Mouse (Mus musculus) embryonic facial prominence, embryonic 11.5 days (tissue): ENCODE data around the gene Tmem212. TPM values are rescaled to one million over a fixed set of nuclear protein-coding genes. Genes with fewer than 3 reads are reported as not detected.
"Not testable (repeated sequence)": the region's sequence is repeated elsewhere in the genome, so short reads cannot be mapped to it uniquely, and the experiment has no call there.

Experiments
- ATAC-seq: fragments of 200-750 bp; cut with Nextera tagmentation; replicated peaks from 2 replicates; pipeline ENCODE4 v1.8.0; 2017; ENCODE audit warnings: low read depth; ENCODE audit not compliant: insufficient number of reproducible peaks, low FRiP score, low TSS enrichment
- DNase-seq: peaks from one replicate; pipeline ENCODE4 v3.0.0-alpha.2; 2015; ENCODE audit warnings: low spot score
- H3K27ac ChIP-seq: fragments of 300-500 bp; sonication (generic); replicated peaks from 2 replicates; pipeline ENCODE4 v1.5.1; 2014; ENCODE audit warnings: mild to moderate bottlenecking, low read depth, low read length, control low read depth
- H3K27me3 ChIP-seq: fragments of 300-500 bp; sonication (generic); 2 replicates; pipeline ENCODE4 v1.6.1; 2014; ENCODE audit warnings: mild to moderate bottlenecking, low read length, moderate library complexity, mixed read lengths; ENCODE audit not compliant: control insufficient read depth, insufficient read depth
- H3K36me3 ChIP-seq: fragments of 300-500 bp; sonication (generic); replicated peaks from 2 replicates; pipeline ENCODE4 v1.6.1; 2014; ENCODE audit warnings: low read depth, mild to moderate bottlenecking, low read length, moderate library complexity, mixed read lengths; ENCODE audit not compliant: control insufficient read depth, insufficient read depth
- H3K4me1 ChIP-seq: fragments of 300-500 bp; sonication (generic); 2 replicates; pipeline ENCODE4 v1.6.1; 2014; ENCODE audit warnings: low read length, mixed read lengths; ENCODE audit not compliant: control insufficient read depth, insufficient read depth
- H3K4me2 ChIP-seq: fragments of 300-500 bp; sonication (generic); 2 replicates; pipeline ENCODE4 v1.6.1; 2014; ENCODE audit warnings: low read depth, mild to moderate bottlenecking, control low read depth, low read length, moderate library complexity
- H3K4me3 ChIP-seq: fragments of 300-500 bp; sonication (generic); 2 replicates; pipeline ENCODE4 v1.5.1; 2014; ENCODE audit warnings: low read depth, low read length, control low read depth
- H3K9ac ChIP-seq: fragments of 300-500 bp; sonication (generic); replicated peaks from 2 replicates; pipeline ENCODE4 v1.6.1; 2014; ENCODE audit warnings: mild to moderate bottlenecking, control low read depth, low read length
- H3K9me3 ChIP-seq: fragments of 300-500 bp; sonication (generic); replicated peaks from 2 replicates; pipeline ENCODE4 v1.6.1; 2016; ENCODE audit warnings: mild to moderate bottlenecking, low read length, inconsistent platforms, mixed read lengths; ENCODE audit not compliant: control insufficient read depth
- WGBS: fragments of 180-500 bp; shearing (Covaris S2); extraction: QIAGEN DNeasy Blood & Tissue Kit; methylation state at CpG from one replicate; pipeline ENCODE4 v1.1.7; 2014; 5-methylcytosine and 5-hydroxymethylcytosine counted together
- polyA plus RNA-seq: library from polyadenylated mRNA; unstranded; fragments of >200 nt; fragmentation: Nextera tagmentation; extraction: Ambion mirVana; gene quantifications from 2 replicates; pipeline ENCODE4 v1.2.1, GENCODE M21; 2014

The Tmem212 gene
- polyA plus RNA-seq = not detected in 2 replicates

DNA sequence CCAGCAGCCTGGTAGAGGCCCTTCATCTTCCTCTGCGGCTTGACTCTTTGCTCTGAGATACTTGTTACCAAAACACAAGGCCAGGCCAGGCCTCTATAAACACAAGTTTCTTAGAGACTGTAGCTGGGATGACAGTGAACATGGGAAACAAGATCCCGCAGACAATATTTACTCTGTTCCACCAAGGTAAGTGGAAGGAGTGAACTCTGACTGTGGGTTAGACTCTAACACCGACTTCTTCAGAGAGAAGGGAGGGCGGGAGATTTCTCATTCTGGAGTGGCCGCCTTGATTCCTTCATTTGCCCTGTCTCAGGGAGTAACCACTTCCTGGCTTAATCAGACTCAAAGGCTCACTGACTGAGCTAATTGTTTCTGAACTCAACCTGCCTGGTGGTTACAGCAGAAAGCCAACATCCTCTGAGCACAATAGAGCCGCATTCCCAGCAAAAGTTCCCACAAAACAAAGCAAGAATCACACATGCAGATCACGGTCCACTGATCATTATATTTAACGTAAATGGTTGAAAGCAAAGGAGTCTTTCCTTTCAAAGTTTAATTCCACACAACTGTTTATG lies at the start of gene Tmem212:
Tmem212 (minus strand) TSS at position 51 of the 575 bp plus-strand sequence.
- no peak for ATAC-seq

DNA sequence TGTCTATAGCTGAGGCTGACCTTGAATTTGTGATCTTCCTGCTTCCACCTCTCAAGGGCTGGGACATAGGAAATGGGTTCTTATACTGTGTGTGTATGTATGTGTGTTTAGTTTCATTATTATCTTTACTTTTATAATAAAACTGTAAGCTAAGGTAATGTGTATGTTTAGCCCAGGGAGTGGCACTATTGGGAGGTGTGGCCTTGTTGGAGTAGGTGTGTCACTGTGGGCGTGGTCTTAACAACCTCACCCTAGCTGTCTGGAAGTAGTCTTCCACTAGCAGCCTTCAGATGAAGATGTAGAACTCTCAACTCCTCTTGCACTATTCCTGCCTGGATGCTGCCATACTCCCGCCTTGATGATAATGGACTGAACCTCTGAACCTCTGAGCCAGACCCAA lies 49.2 kb upstream of the Tmem212 start:
- H3K27me3 ChIP-seq, H3K4me2 ChIP-seq, DNase-seq, H3K36me3 ChIP-seq, H3K9ac ChIP-seq, ATAC-seq, H3K4me3 ChIP-seq, H3K9me3 ChIP-seq, H3K27ac ChIP-seq, H3K4me1 ChIP-seq: not testable (repeated sequence)
- WGBS = 87% methylated on average over 2 of the region's 2 CpGs

More for the DNA sequence above, at the start of gene Tmem212:
- Histone ChIP-seq H3K27ac (no peak within 1 kb of the TSS), H3K9ac (no peak within 1 kb of the TSS), H3K4me2 (no peak within 1 kb of the TSS), H3K36me3 (no peaks in the 10 kb centered on the region), H3K9me3 (no peaks in the 10 kb centered on the region), H3K4me1 (no peaks in the 10 kb centered on the region), H3K27me3 (no peaks in the 10 kb centered on the region), H3K4me3 (no peak within 1 kb of the TSS)
- peak; percentile 13 for DNase-seq
- 57% methylated on average over 8 of the region's 8 CpGs for WGBS

DNA sequence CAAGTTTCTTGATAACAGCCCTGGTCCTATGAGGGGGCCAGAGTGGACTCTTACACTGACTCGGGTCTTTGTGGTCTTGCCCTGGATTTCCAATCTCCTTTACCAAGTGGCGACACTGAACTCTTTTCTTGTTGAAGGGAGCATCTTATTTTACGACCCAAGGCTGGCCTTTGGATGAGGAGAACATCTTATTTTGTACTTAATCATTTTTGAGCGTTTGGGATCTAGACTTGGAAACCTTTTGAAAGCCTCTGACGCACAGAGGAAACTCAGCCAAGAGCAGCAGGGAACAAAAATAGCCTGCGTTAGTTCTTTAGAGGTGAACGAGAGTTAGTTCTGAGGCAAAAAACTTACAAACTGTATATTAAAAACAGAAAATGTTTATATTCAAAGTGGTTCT lies 46.8 kb upstream of the Tmem212 start:
- Histone ChIP-seq H3K27me3 (no peaks in the 10 kb centered on the region), H3K4me3 (no peak overlapping the region), H3K4me1 (no peaks in the 10 kb centered on the region), H3K27ac (no peak overlapping the region), H3K9ac (no peak overlapping the region), H3K4me2 (no peak overlapping the region), H3K9me3 (no peaks in the 10 kb centered on the region), H3K36me3 (no peaks in the 10 kb centered on the region)
- DNase-seq (no peak), ATAC-seq (no peak)
- 89% methylated on average over 7 of the region's 7 CpGs for WGBS

DNA sequence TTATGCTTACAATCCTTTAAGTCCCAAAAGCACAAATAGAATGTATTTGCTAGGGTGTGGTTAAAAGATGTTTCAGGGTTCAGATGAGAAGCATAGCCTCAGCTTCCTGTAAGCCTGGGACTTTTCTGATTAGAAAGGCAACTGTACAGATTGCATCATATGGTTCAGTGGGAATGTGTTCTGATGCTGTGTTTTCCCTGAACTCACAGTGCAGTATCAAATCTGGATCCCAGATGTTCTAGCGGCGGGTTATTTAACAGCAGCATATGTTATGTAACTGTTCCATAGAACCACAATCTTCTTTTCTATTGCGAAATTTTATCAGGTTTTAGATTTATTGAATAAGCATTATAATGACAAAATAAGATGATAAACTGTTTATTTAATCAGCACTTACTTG lies 45.5 kb upstream of the Tmem212 start:
- H3K9ac ChIP-seq = no peak overlapping the region
- peak; percentile 40 for DNase-seq
- no peaks in the 10 kb centered on the region for H3K9me3 ChIP-seq
- H3K27ac ChIP-seq = no peak overlapping the region
- H3K27me3 ChIP-seq = no peaks in the 10 kb centered on the region
- no peaks in the 10 kb centered on the region for H3K4me1 ChIP-seq
- H3K4me2 ChIP-seq = no peak overlapping the region
- ATAC-seq = no peak
- no peak overlapping the region for H3K4me3 ChIP-seq
- H3K36me3 ChIP-seq = no peaks in the 10 kb centered on the region
- WGBS = 69% methylated on average over 3 of the region's 3 CpGs

DNA sequence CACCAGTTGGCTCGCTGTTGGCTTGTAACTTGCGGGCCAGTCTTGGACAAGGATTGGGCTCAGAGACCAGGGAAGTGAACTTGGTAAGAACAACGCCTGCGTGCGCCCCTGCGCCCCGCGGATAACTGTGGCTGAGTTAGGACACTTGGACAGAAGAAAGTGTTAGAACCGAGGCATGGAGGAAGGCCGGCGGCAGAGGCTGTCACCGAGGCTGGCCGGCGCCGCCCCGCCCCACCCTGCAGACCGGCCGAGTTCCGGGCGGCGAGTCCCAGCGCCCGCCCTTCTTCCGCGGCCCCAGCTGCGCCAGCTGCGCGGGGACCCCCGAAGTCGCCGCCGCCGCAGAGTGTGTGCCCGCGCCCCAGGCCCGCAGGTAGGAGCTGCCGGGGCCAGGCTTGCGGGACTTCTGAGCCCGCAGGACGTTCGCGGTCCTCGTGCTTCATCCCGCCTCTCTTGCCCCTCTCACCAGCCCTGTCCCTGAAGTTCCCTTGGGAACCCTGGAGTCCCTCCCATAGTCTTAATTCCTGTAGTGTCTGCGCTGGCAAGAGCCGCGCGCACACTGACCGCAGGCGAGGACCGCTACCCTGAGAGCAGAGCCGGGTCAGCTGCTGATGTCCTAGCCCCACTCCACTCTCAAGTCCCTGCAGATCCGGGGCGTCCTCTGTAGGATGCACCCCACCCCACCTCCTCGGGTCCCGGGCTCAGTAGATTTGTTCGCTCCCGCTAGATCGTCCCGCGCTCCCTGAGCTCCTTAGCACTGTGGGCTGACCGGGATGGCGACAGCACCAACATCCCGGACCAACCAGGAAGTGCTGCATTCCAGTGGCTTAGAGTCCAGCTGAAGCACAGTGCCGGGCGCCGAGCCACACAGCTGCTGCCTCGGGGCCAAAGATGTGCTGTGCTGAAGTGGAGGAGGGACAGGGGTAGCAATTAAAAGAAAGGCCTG lies 42.5 kb upstream of the Tmem212 start, which contains the start of gene Pld1:
Pld1 (plus strand) TSS at position 315 of the 943 bp plus-strand sequence.
- H3K4me2 ChIP-seq = peak within 1 kb of the TSS; percentile 98
- H3K9me3 ChIP-seq = no peaks in the 10 kb centered on the region
- no peaks in the 10 kb centered on the region for H3K4me1 ChIP-seq
- no peak within 1 kb of the TSS for H3K27ac ChIP-seq
- DNase-seq (peak; percentile 52), ATAC-seq (peak; percentile 87)
- H3K9ac ChIP-seq = peak within 1 kb of the TSS; percentile 76
- no peaks in the 10 kb centered on the region for H3K27me3 ChIP-seq
- H3K4me3 ChIP-seq = peak within 1 kb of the TSS; percentile 58
- H3K36me3 ChIP-seq = no peaks in the 10 kb centered on the region
- WGBS = under 1% methylated on average over 57 of the region's 68 CpGs

DNA sequence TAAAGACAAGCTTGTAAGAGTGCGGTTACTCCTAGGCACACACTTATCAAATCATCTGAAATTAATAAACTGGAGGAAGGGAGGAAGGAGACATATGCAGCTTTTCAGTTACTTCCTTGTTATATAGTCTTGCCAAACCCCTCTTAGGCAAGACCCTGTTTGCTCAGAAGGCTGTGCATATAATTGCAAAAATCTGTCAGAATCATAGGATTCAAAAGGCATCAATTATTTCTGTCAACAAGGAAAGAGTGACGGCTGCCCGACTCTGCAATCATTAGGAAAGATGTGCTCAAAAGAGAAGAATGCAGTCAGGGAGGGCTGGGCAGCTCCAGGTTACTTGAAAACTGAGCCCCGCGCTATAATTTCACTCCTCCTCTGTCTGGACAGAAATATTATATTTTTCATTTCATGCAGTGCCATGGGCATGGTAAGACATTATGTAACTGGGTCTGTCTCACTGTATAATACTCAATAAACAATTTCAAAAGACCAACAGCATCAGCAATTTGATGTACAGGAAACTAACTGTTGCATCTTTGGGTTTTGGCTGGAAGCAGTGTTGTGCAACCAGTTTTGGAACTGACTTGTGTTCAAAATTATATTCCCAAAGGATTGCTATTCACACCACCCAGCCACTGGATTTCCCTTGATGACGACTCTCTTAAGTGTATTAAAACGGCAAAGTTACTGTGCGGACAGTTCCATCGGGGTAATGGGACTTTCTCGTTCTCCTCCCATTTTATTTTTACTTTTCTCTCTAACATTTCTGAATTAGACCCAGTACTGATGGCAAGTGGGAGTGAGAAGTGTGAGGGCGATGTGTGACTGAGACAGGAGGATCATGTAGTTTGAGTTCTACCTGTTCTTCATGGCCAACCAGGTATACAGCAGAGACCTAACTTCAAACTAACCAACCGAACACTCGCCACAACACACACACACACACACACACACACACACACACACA lies 41.3 kb upstream of the Tmem212 start:
- Histone ChIP-seq H3K27ac (no peak overlapping the region), H3K9me3 (no peaks in the 10 kb centered on the region), H3K4me2 (no peak overlapping the region), H3K4me3 (no peak overlapping the region), H3K27me3 (no peaks in the 10 kb centered on the region), H3K36me3 (no peaks in the 10 kb centered on the region), H3K4me1 (no peaks in the 10 kb centered on the region), H3K9ac (no peak overlapping the region)
- DNase-seq (no peak), ATAC-seq (no peak)
- WGBS = 70% methylated on average over 13 of the region's 13 CpGs

DNA sequence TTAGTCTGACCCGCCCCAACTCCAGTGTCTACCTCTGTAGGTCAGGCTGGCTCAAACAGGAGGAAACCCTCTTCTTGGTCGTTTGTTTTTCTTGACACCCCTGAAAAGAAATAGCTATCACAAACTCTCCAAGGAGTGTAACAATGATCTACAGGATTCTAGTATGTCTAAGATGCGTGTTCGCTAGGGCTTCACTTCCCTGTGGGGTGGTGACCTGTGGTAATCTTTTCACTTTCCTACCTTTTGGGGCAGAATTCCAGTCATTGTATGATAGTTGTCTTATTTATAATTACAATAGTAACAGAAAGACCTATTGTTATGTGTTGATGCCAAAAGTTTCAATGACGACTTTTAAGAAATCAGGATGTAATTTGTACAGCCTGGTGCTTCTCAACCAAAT lies 40.6 kb upstream of the Tmem212 start:
- no peak overlapping the region for H3K9ac ChIP-seq
- no peak overlapping the region for H3K4me3 ChIP-seq
- no peak overlapping the region for H3K4me2 ChIP-seq
- H3K4me1 ChIP-seq = no peaks in the 10 kb centered on the region
- H3K9me3 ChIP-seq = no peaks in the 10 kb centered on the region
- H3K36me3 ChIP-seq = no peaks in the 10 kb centered on the region
- H3K27me3 ChIP-seq = no peaks in the 10 kb centered on the region
- DNase-seq (no peak), ATAC-seq (no peak)
- no peak overlapping the region for H3K27ac ChIP-seq
- 76% methylated on average over 5 of the region's 5 CpGs for WGBS
